In genomic region chr2:158199281-158199680, GRCm38 (mm10) we compare ENCODE assay signal across 15 mouse cellular contexts. TPM values are rescaled to one million over a fixed set of nuclear protein-coding genes. Genes with fewer than 3 reads are reported as not detected.
DNase-seq lines count a peak whose midpoint lies in the region; ATAC-seq and TF ChIP-seq lines count a peak whose summit lies in the region.
"Had no signal": no experiment of that assay in that cellular context is flagged by ENCODE, and none has a peak within 500 bp of the region (broad histone marks: within the 10 kb centered on the region; RNA-seq: fewer than 3 reads in every experiment).

No protein-coding gene starts in this region.

- H3K4me1 ChIP-seq in heart, adult 2 months (ENCODE audit: control insufficient read depth, insufficient read depth, low read length), result peaks cover 1% of the 10 kb centered on the region; the same call in 1 of the 2 replicates
- H3K4me1 ChIP-seq in heart, embryonic 10.5 days, result peaks cover 5% of the 10 kb centered on the region; the same call in 1 of the 2 replicates
- H3K4me1 ChIP-seq in liver, embryonic 16.5 days (ENCODE audit: control insufficient read depth, low read depth, low read length), result no peaks in the 10 kb centered on the region; the same call in 1 of the 2 replicates
- H3K4me1 ChIP-seq in liver, embryonic 12.5 days, result peaks cover 5% of the 10 kb centered on the region; the same call in 1 of the 2 replicates

- peak in 1 of 2 experiments; percentile 49 for DNase-seq in heart, adult 2 months
- no peak for DNase-seq in heart, embryonic 10.5 days (ENCODE audit: low spot score)
- peak; percentile 21 for DNase-seq in embryo, embryonic 11 days
- DNase-seq in lung, postnatal 4 days, result peak; percentile 35 to 79
- no peak for DNase-seq in urinary bladder, postnatal 4 days (ENCODE audit: low spot score in 2 of 2)
- no peak for DNase-seq in natural killer cell, adult 2 months (ENCODE audit: low spot score in 2 of 2)
- DNase-seq: cerebellum, postnatal 36 days had no signal

- no peaks in the 10 kb centered on the region for H3K36me3 ChIP-seq in heart, adult 2 months (ENCODE audit: control insufficient read depth, insufficient read depth, low read length)
- H3K36me3 ChIP-seq in heart, embryonic 10.5 days, result no peaks in the 10 kb centered on the region
- H3K36me3 ChIP-seq in liver, embryonic 16.5 days (ENCODE audit: control insufficient read depth, insufficient read depth), result no peaks in the 10 kb centered on the region
- no peaks in the 10 kb centered on the region for H3K36me3 ChIP-seq in liver, embryonic 12.5 days
- H3K36me3 ChIP-seq: intestine, embryonic 15.5 days; lung, embryonic 15.5 days had no signal

- no peaks in the 10 kb centered on the region for H3K79me2 ChIP-seq in heart, adult 2 months (replicated peaks; ENCODE audit: control insufficient read depth, insufficient read depth, low read length)

- peak; percentile 15; the same call in 1 of the 2 replicates for TF ChIP-seq EP300 in heart, adult 2 months (IDR thresholded peaks at IDR 0.05; ENCODE audit: insufficient read depth, low read depth, low read length)

- 13% methylated on average over 3 of the region's 3 CpGs for WGBS in heart, adult 2 months
- WGBS in heart, embryonic 10.5 days, result 59% methylated on average over 3 of the region's 3 CpGs
- 41% methylated on average over 3 of the region's 3 CpGs for WGBS in liver, embryonic 16.5 days (ENCODE audit: insufficient replicate concordance)
- WGBS in liver, embryonic 12.5 days (ENCODE audit: insufficient replicate concordance), result 40% methylated on average over 3 of the region's 3 CpGs

- intact Hi-C loops in heart, adult 2 months (cut with DNase I), result no loop called here

- no peak for TF ChIP-seq POLR2A in heart, adult 2 months (IDR thresholded peaks at IDR 0.05; ENCODE audit: insufficient read depth, low read depth, low read length)

- no peaks in the 10 kb centered on the region for H3K27me3 ChIP-seq in heart, adult 2 months (ENCODE audit: control insufficient read depth, insufficient read depth, low read length)
- H3K27me3 ChIP-seq in heart, embryonic 10.5 days (ENCODE audit: insufficient read depth, poor library complexity, severe bottlenecking), result peaks cover 28% of the 10 kb centered on the region
- H3K27me3 ChIP-seq in liver, embryonic 16.5 days (ENCODE audit: control insufficient read depth, insufficient read depth, low read depth, low read length), result no peaks in the 10 kb centered on the region
- peaks cover 7% of the 10 kb centered on the region; the same call in 1 of the 2 replicates for H3K27me3 ChIP-seq in liver, embryonic 12.5 days (replicated peaks)
- H3K27me3 ChIP-seq: intestine, embryonic 15.5 days; lung, embryonic 15.5 days had no signal

- no peaks in the 10 kb centered on the region for H3K9me3 ChIP-seq in heart, embryonic 10.5 days
- no peaks in the 10 kb centered on the region for H3K9me3 ChIP-seq in liver, embryonic 16.5 days (replicated peaks; ENCODE audit: control insufficient read depth, low read length)
- H3K9me3 ChIP-seq in liver, embryonic 12.5 days (replicated peaks), result no peaks in the 10 kb centered on the region
- H3K9me3 ChIP-seq: intestine, embryonic 15.5 days; lung, embryonic 15.5 days had no signal

- no peak overlapping the region for H3K4me3 ChIP-seq in heart, adult 2 months
- no peak overlapping the region for H3K4me3 ChIP-seq in heart, embryonic 10.5 days
- H3K4me3 ChIP-seq in liver, embryonic 16.5 days (ENCODE audit: low read depth, low read length), result no peak overlapping the region
- H3K4me3 ChIP-seq in liver, embryonic 12.5 days, result no peak overlapping the region
- H3K4me3 ChIP-seq: erythroblast, embryonic 14.5 days; intestine, embryonic 15.5 days; lung, embryonic 15.5 days had no signal

- no peak overlapping the region for H3K9ac ChIP-seq in heart, adult 2 months (ENCODE audit: low read depth, low read length)
- H3K9ac ChIP-seq in liver, embryonic 16.5 days (ENCODE audit: low read depth, low read length), result no peak overlapping the region
- no peak overlapping the region for H3K9ac ChIP-seq in liver, embryonic 12.5 days
- H3K9ac ChIP-seq: intestine, embryonic 15.5 days; lung, embryonic 15.5 days had no signal

- H3K27ac ChIP-seq in heart, adult 2 months, result no peak overlapping the region
- no peak overlapping the region for H3K27ac ChIP-seq in heart, embryonic 10.5 days
- H3K27ac ChIP-seq in liver, embryonic 16.5 days (ENCODE audit: low read length), result no peak overlapping the region
- no peak overlapping the region for H3K27ac ChIP-seq in liver, embryonic 12.5 days
- H3K27ac ChIP-seq: intestine, embryonic 15.5 days; lung, embryonic 15.5 days had no signal

- no peak overlapping the region for H3K4me2 ChIP-seq in liver, embryonic 16.5 days (ENCODE audit: low read depth, low read length)
- H3K4me2 ChIP-seq in liver, embryonic 12.5 days, result no peak overlapping the region
- H3K4me2 ChIP-seq: intestine, embryonic 15.5 days; lung, embryonic 15.5 days had no signal

- no peak for TF ChIP-seq CTCF in heart, adult 2 months (IDR thresholded peaks at IDR 0.05)

- ATAC-seq in liver, embryonic 16.5 days (ENCODE audit: low read depth), result 0 out of 2 replicates have a peak, but pooled peaks have one; percentile 37
- ATAC-seq in liver, embryonic 12.5 days, result no peak
- ATAC-seq: intestine, embryonic 15.5 days had no signal

RNA-seq across cellular contexts. Expression of gene D630003M21Rik, which starts 29.7 kb away (rescaled TPM):
- 1 to 10 TPM; 4.6 to 6.7 TPM for total RNA-seq in heart, adult 2 months (2021)
- polyA plus RNA-seq in heart, adult 2 months (2012; rRNA removed), result 6.6 and 9.7 TPM in 2 replicates
- polyA plus RNA-seq in heart, embryonic 10.5 days (2016; fragmentation: Nextera tagmentation; extraction: Ambion mirVana), result 0.73 and 0.91 TPM in 2 replicates
- polyA plus RNA-seq in liver, embryonic 16.5 days (2015; fragmentation: Nextera tagmentation; extraction: Ambion mirVana), result 0.69 and 0.78 TPM in 2 replicates
- polyA plus RNA-seq in liver, embryonic 12.5 days (2016; fragmentation: Nextera tagmentation; extraction: Ambion mirVana), result 0.31 and 0.39 TPM in 2 replicates

RNA-seq across cellular contexts. Expression of gene Tgm2, which starts 53.0 kb away (rescaled TPM):
- total RNA-seq in heart, adult 2 months (2021), result 100 to 1,000 TPM; 270 to 286 TPM
- polyA plus RNA-seq in heart, adult 2 months (2012; rRNA removed), result 155 and 205 TPM in 2 replicates
- polyA plus RNA-seq in heart, embryonic 10.5 days (2016; fragmentation: Nextera tagmentation; extraction: Ambion mirVana), result 134 and 256 TPM in 2 replicates
- 66.2 and 74.3 TPM in 2 replicates for polyA plus RNA-seq in liver, embryonic 16.5 days (2015; fragmentation: Nextera tagmentation; extraction: Ambion mirVana)
- 69.4 and 69.9 TPM in 2 replicates for polyA plus RNA-seq in liver, embryonic 12.5 days (2016; fragmentation: Nextera tagmentation; extraction: Ambion mirVana)

RNA-seq across cellular contexts. Expression of gene Bpi, which starts 58.6 kb away (rescaled TPM):
- total RNA-seq in heart, adult 2 months (2021), result under 1 TPM in 1 of 2 experiments, not detected in 1; 0.13 TPM
- not detected in 2 replicates for polyA plus RNA-seq in heart, adult 2 months (2012; rRNA removed)
- not detected in 2 replicates for polyA plus RNA-seq in heart, embryonic 10.5 days (2016; fragmentation: Nextera tagmentation; extraction: Ambion mirVana)
- polyA plus RNA-seq in liver, embryonic 16.5 days (2015; fragmentation: Nextera tagmentation; extraction: Ambion mirVana), result not detected in 2 replicates
- polyA plus RNA-seq in liver, embryonic 12.5 days (2016; fragmentation: Nextera tagmentation; extraction: Ambion mirVana), result not detected in 2 replicates
- total RNA-seq: left cerebral cortex, adult 8-10 months had no signal
- polyA plus RNA-seq: erythroblast, embryonic 14.5 days; frontal cortex, adult 2 months; heart, postnatal 0 days; intestine, embryonic 15.5 days; lung, embryonic 15.5 days had no signal

Comparison
In these comparisons a context has a peak if more than half of its experiments do, and no peak if none do; other contexts are left out.
1. DNase-seq: peak in embryo, embryonic 11 days (single experiment) and lung, postnatal 4 days (2 of 2); none in heart, embryonic 10.5 days (single experiment), urinary bladder, postnatal 4 days (0 of 2) and natural killer cell, adult 2 months (0 of 2).